Mouse (Mus musculus): ENCODE results near the gene D130043K22Rik.

- TF ChIP-seq CTCF (IDR thresholded peaks at IDR 0.05; ENCODE audit: borderline replicate concordance, insufficient read depth, low read depth, low read length) (no peak), POLR2A (IDR thresholded peaks at IDR 0.05; ENCODE audit: borderline replicate concordance, insufficient read depth, low read length) (no peak)
Observed at GRCm38 (mm10) chr13:24806079-24806478, 38.9 kb upstream of the D130043K22Rik start.

All from cerebellum, adult 2 months (tissue).